Mouse (Mus musculus): ENCODE data around the gene Kcnh5. TPM values are rescaled to one million over a fixed set of nuclear protein-coding genes. Genes with fewer than 3 reads are reported as not detected.

Kcnh5 gene
- polyA plus RNA-seq, 1 experiment from 2014 or later = 0.02 TPM

DNA sequence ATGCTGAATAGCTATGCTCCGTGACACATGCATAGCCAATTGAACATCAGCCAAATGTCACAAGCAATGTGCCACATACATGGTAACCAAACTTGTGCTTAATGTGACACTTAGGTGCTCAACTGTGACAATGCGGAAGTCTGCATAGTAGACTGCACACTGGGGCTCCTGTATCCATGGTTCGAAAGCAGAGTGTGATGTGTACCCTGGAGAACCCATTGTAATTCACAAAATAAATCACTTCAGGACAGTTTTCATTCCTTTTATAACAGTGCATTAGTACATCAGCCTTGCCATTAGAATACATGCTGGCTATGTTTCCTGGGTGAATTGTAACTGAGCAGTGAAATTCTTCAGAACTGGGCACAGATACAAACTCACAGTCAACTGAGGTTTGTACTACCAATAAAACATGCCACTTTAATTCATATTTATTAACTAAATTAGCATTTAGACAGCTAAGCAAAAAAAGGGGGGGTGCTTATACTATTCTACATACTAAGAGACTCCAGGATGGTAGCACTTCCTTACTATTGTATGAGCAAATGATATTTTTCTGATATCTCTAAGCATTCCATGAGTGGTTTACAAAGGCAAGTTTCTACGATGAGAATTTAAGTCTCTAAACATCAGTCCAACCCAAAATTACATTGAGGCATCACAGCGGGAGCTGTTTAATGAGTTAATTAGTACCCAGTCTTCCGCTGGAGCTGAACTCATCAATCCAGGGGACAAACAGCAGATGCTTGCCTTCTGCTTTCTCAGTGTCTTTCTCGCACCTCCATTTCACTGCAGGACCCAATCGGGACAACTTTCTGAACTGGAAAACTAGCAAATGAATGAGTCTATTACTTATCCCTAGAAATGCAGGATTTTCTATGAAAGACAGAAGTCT lies 144.9 kb downstream of the Kcnh5 start:
- no peak for ATAC-seq
- no peak overlapping the region for H3K4me3 ChIP-seq (ENCODE audit: low read length)
- no peak overlapping the region for H3K27ac ChIP-seq (ENCODE audit: low read length)

DNA sequence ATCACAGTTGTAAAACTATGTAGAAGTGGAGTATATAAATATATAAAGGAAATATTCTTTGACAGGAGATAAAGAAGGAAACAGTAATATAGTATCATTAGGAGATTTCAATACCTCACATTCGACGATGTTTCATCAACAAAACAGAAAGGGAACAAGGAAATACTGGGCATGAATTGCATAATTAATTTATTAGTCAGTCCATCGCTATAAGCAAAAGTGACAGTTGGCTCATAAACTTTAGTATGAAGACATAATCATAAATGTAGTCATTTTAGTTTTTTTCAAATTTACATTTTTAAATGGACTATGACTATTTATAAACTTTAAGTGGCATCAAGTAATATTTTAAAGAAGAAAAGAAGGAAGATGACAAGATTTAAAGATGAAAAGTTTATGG lies 205.9 kb downstream of the Kcnh5 start:
- H3K27me3 ChIP-seq (replicated peaks; ENCODE audit: control insufficient read depth, insufficient read depth, low read length) = no peaks in the 10 kb centered on the region
- no peaks in the 10 kb centered on the region for H3K9me3 ChIP-seq (ENCODE audit: control insufficient read depth, low read length)
- no peaks in the 10 kb centered on the region for H3K36me3 ChIP-seq (ENCODE audit: control insufficient read depth, insufficient read depth, low read length)
- H3K4me3 ChIP-seq (ENCODE audit: low read length) = no peak overlapping the region
- no peak for ATAC-seq
- no peaks in the 10 kb centered on the region for H3K4me1 ChIP-seq (ENCODE audit: control insufficient read depth, insufficient read depth, low read length)
- H3K27ac ChIP-seq (ENCODE audit: low read length) = no peak overlapping the region
- WGBS = 85% methylated on average over 3 of the region's 3 CpGs
- H3K9ac ChIP-seq (ENCODE audit: low read depth, low read length) = no peak overlapping the region
- no peak overlapping the region for H3K4me2 ChIP-seq (ENCODE audit: low read depth, low read length)

More for the DNA sequence above, 144.9 kb downstream of the Kcnh5 start:
- no peaks in the 10 kb centered on the region for H3K9me3 ChIP-seq (ENCODE audit: control insufficient read depth, low read length)
- H3K4me1 ChIP-seq (ENCODE audit: control insufficient read depth, insufficient read depth, low read length) = no peaks in the 10 kb centered on the region
- H3K36me3 ChIP-seq (ENCODE audit: control insufficient read depth, insufficient read depth, low read length) = no peaks in the 10 kb centered on the region
- no peak overlapping the region for H3K9ac ChIP-seq (ENCODE audit: low read depth, low read length)
- H3K27me3 ChIP-seq (replicated peaks; ENCODE audit: control insufficient read depth, insufficient read depth, low read length) = no peaks in the 10 kb centered on the region
- no peak overlapping the region for H3K4me2 ChIP-seq (ENCODE audit: low read depth, low read length)
- 79% methylated on average over 8 of the region's 8 CpGs for WGBS

DNA sequence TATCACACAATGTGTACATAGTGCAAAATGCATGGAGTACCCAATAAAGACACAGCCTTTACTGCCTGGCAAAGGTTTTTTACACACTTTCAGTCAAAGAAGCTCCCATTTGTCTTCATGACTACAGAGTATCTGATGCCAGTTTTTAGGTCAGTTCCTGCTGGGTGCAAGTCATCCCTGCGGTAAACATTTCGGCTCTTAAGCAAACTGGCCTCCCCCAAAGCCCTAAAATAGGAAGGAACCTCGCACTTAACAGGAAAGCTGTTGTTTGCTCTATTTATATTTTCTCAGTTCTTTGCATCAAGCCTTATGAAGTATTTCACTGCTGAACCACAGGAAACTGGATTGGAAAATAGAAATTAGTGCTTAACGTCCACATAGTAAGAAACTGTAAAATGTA lies 207.7 kb downstream of the Kcnh5 start:
- Histone ChIP-seq H3K9me3 (ENCODE audit: control insufficient read depth, low read length) (no peaks in the 10 kb centered on the region), H3K36me3 (ENCODE audit: control insufficient read depth, insufficient read depth, low read length) (no peaks in the 10 kb centered on the region), H3K9ac (ENCODE audit: low read depth, low read length) (no peak overlapping the region), H3K4me1 (ENCODE audit: control insufficient read depth, insufficient read depth, low read length) (no peaks in the 10 kb centered on the region), H3K27me3 (replicated peaks; ENCODE audit: control insufficient read depth, insufficient read depth, low read length) (no peaks in the 10 kb centered on the region), H3K4me3 (ENCODE audit: low read length) (no peak overlapping the region), H3K27ac (ENCODE audit: low read length) (no peak overlapping the region), H3K4me2 (ENCODE audit: low read depth, low read length) (no peak overlapping the region)
- WGBS = 60% methylated on average over 4 of the region's 4 CpGs
- ATAC-seq = no peak

DNA sequence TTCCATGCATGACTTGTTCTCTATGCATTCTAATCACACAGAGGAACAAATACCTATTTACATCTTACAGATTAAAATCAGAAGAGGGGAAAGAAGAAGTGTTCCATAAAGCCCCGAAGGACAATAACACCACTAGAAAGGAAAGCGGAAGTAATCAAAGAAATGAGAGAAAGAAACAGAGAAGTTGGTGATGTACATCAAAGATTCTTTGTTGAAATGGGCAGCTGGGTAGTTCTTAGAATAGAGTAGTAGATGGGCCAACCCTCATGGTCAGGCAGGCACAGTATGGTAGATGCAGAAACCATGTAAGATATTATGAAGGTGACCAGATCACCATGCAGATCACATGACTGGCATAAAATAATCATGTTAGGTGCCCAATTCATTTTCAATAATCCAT lies 210.9 kb downstream of the Kcnh5 start:
- H3K9me3 ChIP-seq (ENCODE audit: control insufficient read depth, low read length) = no peaks in the 10 kb centered on the region
- no peak overlapping the region for H3K9ac ChIP-seq (ENCODE audit: low read depth, low read length)
- H3K4me3 ChIP-seq (ENCODE audit: low read length) = no peak overlapping the region
- 90% methylated on average over 2 of the region's 2 CpGs for WGBS
- ATAC-seq = no peak
- H3K4me2 ChIP-seq (ENCODE audit: low read depth, low read length) = no peak overlapping the region
- no peaks in the 10 kb centered on the region for H3K4me1 ChIP-seq (ENCODE audit: control insufficient read depth, insufficient read depth, low read length)
- H3K27me3 ChIP-seq (replicated peaks; ENCODE audit: control insufficient read depth, insufficient read depth, low read length) = no peaks in the 10 kb centered on the region
- H3K27ac ChIP-seq (ENCODE audit: low read length) = no peak overlapping the region
- H3K36me3 ChIP-seq (ENCODE audit: control insufficient read depth, insufficient read depth, low read length) = no peaks in the 10 kb centered on the region

DNA sequence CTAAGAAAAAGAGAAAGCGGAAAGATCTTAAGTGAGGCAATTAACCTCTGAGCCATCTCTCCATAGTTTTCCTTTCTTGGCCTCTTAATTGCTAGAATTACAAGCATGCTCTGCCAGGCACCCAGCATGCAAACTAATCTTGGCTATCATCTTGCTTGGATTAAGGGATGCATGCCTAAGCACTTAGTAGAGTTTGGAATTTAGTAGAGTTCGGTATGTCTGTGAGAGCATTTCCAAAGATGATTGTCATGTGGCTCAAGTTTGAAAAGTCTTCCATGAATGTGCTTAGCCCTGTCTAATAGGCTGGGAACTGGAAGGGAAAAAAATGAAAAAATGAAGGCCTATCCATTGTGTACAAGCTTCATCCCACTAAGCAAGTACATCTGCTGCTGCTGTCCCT lies 224.5 kb downstream of the Kcnh5 start:
- no peak for ATAC-seq
- Histone ChIP-seq H3K9ac (ENCODE audit: low read depth, low read length) (no peak overlapping the region), H3K36me3 (ENCODE audit: control insufficient read depth, insufficient read depth, low read length) (no peaks in the 10 kb centered on the region), H3K4me2 (ENCODE audit: low read depth, low read length) (no peak overlapping the region), H3K27me3 (replicated peaks; ENCODE audit: control insufficient read depth, insufficient read depth, low read length) (no peaks in the 10 kb centered on the region), H3K27ac (ENCODE audit: low read length) (no peak overlapping the region), H3K4me1 (ENCODE audit: control insufficient read depth, insufficient read depth, low read length) (no peaks in the 10 kb centered on the region), H3K9me3 (ENCODE audit: control insufficient read depth, low read length) (no peaks in the 10 kb centered on the region), H3K4me3 (ENCODE audit: low read length) (no peak overlapping the region)
- WGBS = 70% methylated on average over 2 of the region's 2 CpGs

DNA sequence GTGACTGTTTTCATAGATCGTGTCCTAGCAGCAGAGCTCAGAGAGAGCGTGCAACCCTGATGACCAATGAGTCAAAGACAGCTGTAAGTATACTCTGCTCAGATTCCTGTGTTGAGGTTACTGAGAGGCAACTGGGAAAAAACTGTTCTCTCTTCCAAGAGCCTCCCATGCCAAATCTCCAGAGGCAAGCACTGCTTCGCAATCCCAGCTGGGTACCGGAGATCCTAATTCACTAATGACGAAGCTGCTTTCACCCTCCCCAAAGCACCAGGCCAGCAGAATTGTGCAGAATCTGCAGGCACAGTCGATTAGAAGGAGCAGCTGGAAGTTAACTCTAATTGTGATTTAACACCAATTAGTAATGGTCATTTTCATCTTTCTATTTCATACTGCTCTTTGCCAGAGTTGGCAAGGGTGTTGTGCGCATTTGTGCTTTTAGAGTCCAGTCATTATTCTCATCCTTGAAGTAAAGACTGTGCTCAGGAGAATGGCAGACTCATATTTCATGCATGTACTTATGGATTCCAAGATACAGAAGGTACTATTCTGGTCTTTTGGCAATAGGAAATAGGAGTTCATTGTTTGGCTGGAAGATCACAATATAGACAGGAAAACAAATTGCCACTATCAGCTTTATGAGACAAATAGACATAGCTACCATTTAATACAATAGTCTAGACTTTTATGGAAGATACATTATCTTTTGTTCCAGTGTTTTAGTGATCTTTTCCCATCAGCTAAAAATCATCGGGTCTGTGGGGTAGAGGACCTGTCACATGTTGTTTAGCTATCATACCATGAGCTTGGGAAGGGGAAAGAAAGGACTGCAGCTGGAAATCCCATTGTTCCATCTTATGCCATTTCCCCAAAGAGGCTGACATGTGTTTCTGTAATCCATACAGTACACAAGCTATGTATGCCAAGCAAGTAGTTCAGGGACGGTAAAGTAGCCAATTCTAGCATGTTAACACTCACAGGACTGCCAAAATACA lies 225.7 kb downstream of the Kcnh5 start:
- Histone ChIP-seq H3K27me3 (replicated peaks; ENCODE audit: control insufficient read depth, insufficient read depth, low read length) (no peaks in the 10 kb centered on the region), H3K9ac (ENCODE audit: low read depth, low read length) (no peak overlapping the region), H3K4me2 (ENCODE audit: low read depth, low read length) (no peak overlapping the region), H3K36me3 (ENCODE audit: control insufficient read depth, insufficient read depth, low read length) (no peaks in the 10 kb centered on the region), H3K4me3 (ENCODE audit: low read length) (no peak overlapping the region), H3K9me3 (ENCODE audit: control insufficient read depth, low read length) (no peaks in the 10 kb centered on the region), H3K4me1 (ENCODE audit: control insufficient read depth, insufficient read depth, low read length) (no peaks in the 10 kb centered on the region), H3K27ac (ENCODE audit: low read length) (no peak overlapping the region)
- ATAC-seq = no peak
- 61% methylated on average over 9 of the region's 9 CpGs for WGBS

DNA sequence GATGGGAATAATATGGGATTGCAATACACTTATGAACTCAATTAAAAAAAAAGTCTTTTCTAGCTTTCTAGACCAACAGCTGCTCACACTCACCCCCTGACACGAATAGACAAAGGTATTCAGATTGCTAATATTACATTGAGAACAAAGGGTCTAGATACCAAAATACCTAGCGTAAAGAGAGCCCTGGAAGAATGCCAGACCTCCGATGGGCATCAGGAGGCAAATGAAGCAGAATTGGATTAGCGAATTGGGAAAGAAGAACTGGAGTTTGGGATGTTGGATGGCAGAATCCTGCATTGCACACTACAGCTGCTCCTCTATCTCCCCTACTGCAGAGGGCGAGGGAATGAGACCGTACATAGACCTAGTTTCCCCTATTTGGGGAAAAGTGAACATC lies 275.8 kb downstream of the Kcnh5 start:
- ATAC-seq = no peak
- Histone ChIP-seq H3K9ac (ENCODE audit: low read depth, low read length) (no peak overlapping the region), H3K4me1 (ENCODE audit: control insufficient read depth, insufficient read depth, low read length) (no peaks in the 10 kb centered on the region), H3K4me3 (ENCODE audit: low read length) (no peak overlapping the region), H3K27me3 (replicated peaks; ENCODE audit: control insufficient read depth, insufficient read depth, low read length) (no peaks in the 10 kb centered on the region), H3K9me3 (ENCODE audit: control insufficient read depth, low read length) (no peaks in the 10 kb centered on the region), H3K4me2 (ENCODE audit: low read depth, low read length) (no peak overlapping the region), H3K36me3 (ENCODE audit: control insufficient read depth, insufficient read depth, low read length) (no peaks in the 10 kb centered on the region), H3K27ac (ENCODE audit: low read length) (no peak overlapping the region)
- WGBS = 80% methylated on average over 6 of the region's 6 CpGs

DNA sequence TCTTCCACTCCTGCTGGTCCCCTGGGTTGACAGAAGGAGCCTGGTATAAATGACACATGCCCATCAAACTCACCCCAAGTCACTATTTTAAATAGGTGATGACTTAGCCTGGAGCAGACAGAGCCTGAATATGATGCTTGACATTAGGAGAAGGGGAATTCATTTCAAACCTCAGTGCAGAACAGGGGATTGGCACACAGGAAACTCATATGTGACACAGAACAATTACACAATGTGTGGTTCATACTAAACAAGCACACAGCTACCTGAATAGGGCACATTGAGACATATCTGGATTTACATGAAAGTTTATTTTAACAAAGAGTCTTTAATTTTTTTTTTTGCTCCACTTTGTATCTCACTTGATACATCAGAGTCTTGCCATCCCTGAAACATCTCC lies 276.4 kb downstream of the Kcnh5 start:
- Histone ChIP-seq H3K9me3 (ENCODE audit: control insufficient read depth, low read length) (no peaks in the 10 kb centered on the region), H3K27ac (ENCODE audit: low read length) (no peak overlapping the region), H3K4me3 (ENCODE audit: low read length) (no peak overlapping the region), H3K36me3 (ENCODE audit: control insufficient read depth, insufficient read depth, low read length) (no peaks in the 10 kb centered on the region), H3K4me1 (ENCODE audit: control insufficient read depth, insufficient read depth, low read length) (no peaks in the 10 kb centered on the region), H3K27me3 (replicated peaks; ENCODE audit: control insufficient read depth, insufficient read depth, low read length) (no peaks in the 10 kb centered on the region), H3K4me2 (ENCODE audit: low read depth, low read length) (no peak overlapping the region), H3K9ac (ENCODE audit: low read depth, low read length) (no peak overlapping the region)
- ATAC-seq = no peak

DNA sequence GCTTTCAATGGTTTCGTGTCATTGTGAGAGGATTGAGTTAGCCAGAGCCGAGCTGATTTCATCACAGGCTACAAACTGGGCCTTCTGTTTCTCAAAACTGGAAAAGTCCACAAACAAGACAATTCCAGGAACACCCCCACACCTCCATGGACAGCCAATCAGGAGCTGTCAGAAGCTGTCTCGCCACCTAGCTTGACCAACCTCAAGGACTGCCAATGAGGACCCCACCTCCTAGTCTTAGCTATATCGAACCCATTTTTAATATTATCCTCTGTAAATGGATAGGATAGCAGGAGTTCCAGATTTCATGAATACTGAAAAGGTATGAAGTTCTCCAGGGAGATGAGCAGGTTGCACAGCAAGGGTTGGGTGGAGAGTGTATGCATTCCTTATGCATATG lies 278.1 kb downstream of the Kcnh5 start:
- Histone ChIP-seq H3K9ac (ENCODE audit: low read depth, low read length) (no peak overlapping the region), H3K4me2 (ENCODE audit: low read depth, low read length) (no peak overlapping the region), H3K4me1 (ENCODE audit: control insufficient read depth, insufficient read depth, low read length) (no peaks in the 10 kb centered on the region), H3K9me3 (ENCODE audit: control insufficient read depth, low read length) (no peaks in the 10 kb centered on the region), H3K27ac (ENCODE audit: low read length) (no peak overlapping the region), H3K4me3 (ENCODE audit: low read length) (no peak overlapping the region), H3K36me3 (ENCODE audit: control insufficient read depth, insufficient read depth, low read length) (no peaks in the 10 kb centered on the region), H3K27me3 (replicated peaks; ENCODE audit: control insufficient read depth, insufficient read depth, low read length) (no peaks in the 10 kb centered on the region)
- 89% methylated on average over 4 of the region's 4 CpGs for WGBS
- no peak for ATAC-seq

Data from intestine, embryonic 16.5 days (tissue).